Mouse (Mus musculus) spleen, postnatal 0 days (tissue): ENCODE measurements around the gene Chrm3. TPM values are rescaled to one million over a fixed set of nuclear protein-coding genes. Genes with fewer than 3 reads are reported as not detected.

Experiments used
- polyA plus RNA-seq: library from polyadenylated mRNA; unstranded; fragments of >200 nt; fragmentation: Nextera tagmentation; extraction: Ambion mirVana; gene quantifications from 2 replicates; pipeline ENCODE4 v1.2.1, GENCODE M21; 2015

Gene Chrm3
- polyA plus RNA-seq = 0.26 and 0.35 TPM in 2 replicates

DNA sequence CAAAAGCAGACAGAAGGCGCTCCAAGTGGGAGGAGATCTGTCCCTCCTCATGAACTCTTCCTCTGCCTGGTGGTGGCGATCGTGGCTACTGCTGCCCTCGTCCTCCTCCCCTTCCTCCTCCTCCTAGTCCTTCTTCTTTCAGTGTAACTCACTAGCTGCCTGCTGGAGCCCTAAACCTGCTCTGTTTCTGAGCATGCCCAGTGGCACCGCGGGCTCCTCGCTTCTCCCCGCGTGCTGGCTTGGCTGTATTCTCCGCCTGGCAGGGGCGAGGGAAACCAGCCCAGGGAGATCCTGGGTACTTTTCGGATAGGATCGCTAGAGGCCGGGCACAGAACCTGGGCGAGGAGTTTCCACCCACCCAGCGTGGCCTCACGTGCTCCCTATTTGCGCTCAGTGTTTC lies at the start of gene Chrm3:
TSS of gene Chrm3 (minus strand) at position 71 of the 400 bp plus-strand sequence.

